Mouse (Mus musculus): ENCODE measurements around the gene Rad51. TPM values are rescaled to one million over a fixed set of nuclear protein-coding genes. Genes with fewer than 3 reads are reported as not detected.
A peak's percentile ranks its signal among the peaks of the same experiment; 100 is the strongest.

The Rad51 gene
- polyA plus RNA-seq, 1 experiment, result 5.0 TPM

GRCm38 (mm10) chr2:119152255-119152654 lies 39.7 kb downstream of the Rad51 start:
- H3K4me1 ChIP-seq (ENCODE audit: control insufficient read depth, insufficient read depth, insufficient read length), result no peaks in the 10 kb centered on the region
- peaks cover 31% of the 10 kb centered on the region for H3K36me3 ChIP-seq (ENCODE audit: control insufficient read depth, insufficient read depth, low read length)
- no peak overlapping the region for H3K27ac ChIP-seq (ENCODE audit: insufficient read depth, low read length)
- no peak overlapping the region for H3K4me3 ChIP-seq (ENCODE audit: extremely low read depth, insufficient read depth, insufficient read length)
- WGBS, result 69% methylated on average over 6 of the region's 6 CpGs
- TF ChIP-seq POLR2A (IDR thresholded peaks at IDR 0.05; ENCODE audit: low read depth, low read length), result no peak
- TF ChIP-seq CTCF (IDR thresholded peaks at IDR 0.05; ENCODE audit: extremely low read depth, insufficient read depth, insufficient read length, insufficient replicate concordance), result no peak
- H3K27me3 ChIP-seq (ENCODE audit: control insufficient read depth, insufficient read depth, low read length), result no peaks in the 10 kb centered on the region
- no peak for DNase-seq (ENCODE audit: low read depth in 1 of 2, low spot score in 2 of 2)

GRCm38 (mm10) chr2:119154683-119155082 lies 42.1 kb downstream of the Rad51 start:
- H3K27ac ChIP-seq (ENCODE audit: insufficient read depth, low read length), result no peak overlapping the region
- TF ChIP-seq CTCF (IDR thresholded peaks at IDR 0.05; ENCODE audit: extremely low read depth, insufficient read depth, insufficient read length, insufficient replicate concordance), result no peak
- no peak for TF ChIP-seq POLR2A (IDR thresholded peaks at IDR 0.05; ENCODE audit: low read depth, low read length)
- no peak for DNase-seq (ENCODE audit: low read depth in 1 of 2, low spot score in 2 of 2)
- WGBS, result 80% methylated on average over 2 of the region's 2 CpGs
- peaks cover 19% of the 10 kb centered on the region for H3K36me3 ChIP-seq (ENCODE audit: control insufficient read depth, insufficient read depth, low read length)
- no peaks in the 10 kb centered on the region for H3K27me3 ChIP-seq (ENCODE audit: control insufficient read depth, insufficient read depth, low read length)
- no peak overlapping the region for H3K4me3 ChIP-seq (ENCODE audit: extremely low read depth, insufficient read depth, insufficient read length)
- H3K4me1 ChIP-seq (ENCODE audit: control insufficient read depth, insufficient read depth, insufficient read length), result no peaks in the 10 kb centered on the region

GRCm38 (mm10) chr2:119155388-119155787 lies 42.8 kb downstream of the Rad51 start:
- no peak for TF ChIP-seq CTCF (IDR thresholded peaks at IDR 0.05; ENCODE audit: extremely low read depth, insufficient read depth, insufficient read length, insufficient replicate concordance)
- TF ChIP-seq POLR2A (IDR thresholded peaks at IDR 0.05; ENCODE audit: low read depth, low read length), result no peak
- H3K36me3 ChIP-seq (ENCODE audit: control insufficient read depth, insufficient read depth, low read length), result peaks cover 17% of the 10 kb centered on the region
- WGBS, result 82% methylated on average over 9 of the region's 9 CpGs
- no peak for DNase-seq (ENCODE audit: low read depth in 1 of 2, low spot score in 2 of 2)
- peak overlapping the region; percentile 9; the same call in 1 of the 2 replicates for H3K4me3 ChIP-seq (ENCODE audit: extremely low read depth, insufficient read depth, insufficient read length)
- no peaks in the 10 kb centered on the region for H3K27me3 ChIP-seq (ENCODE audit: control insufficient read depth, insufficient read depth, low read length)
- H3K4me1 ChIP-seq (ENCODE audit: control insufficient read depth, insufficient read depth, insufficient read length), result no peaks in the 10 kb centered on the region
- peak overlapping the region; percentile 28; the same call in 1 of the 2 replicates for H3K27ac ChIP-seq (ENCODE audit: insufficient read depth, low read length)

GRCm38 (mm10) chr2:119156081-119156680 lies 43.6 kb downstream of the Rad51 start:
- WGBS, result 2% methylated on average over 33 of the region's 34 CpGs
- Histone ChIP-seq H3K27ac (ENCODE audit: insufficient read depth, low read length) (peak overlapping the region; percentile 15; the same call in 1 of the 2 replicates), H3K27me3 (ENCODE audit: control insufficient read depth, insufficient read depth, low read length) (no peaks in the 10 kb centered on the region), H3K36me3 (ENCODE audit: control insufficient read depth, insufficient read depth, low read length) (peaks cover 13% of the 10 kb centered on the region), H3K4me1 (ENCODE audit: control insufficient read depth, insufficient read depth, insufficient read length) (no peaks in the 10 kb centered on the region), H3K4me3 (ENCODE audit: extremely low read depth, insufficient read depth, insufficient read length) (peak overlapping the region; percentile 86)
- DNase-seq (ENCODE audit: low read depth in 1 of 2, low spot score in 2 of 2), result peak in 1 of 2 experiments; percentile 17
- no peak for TF ChIP-seq POLR2A (IDR thresholded peaks at IDR 0.05; ENCODE audit: low read depth, low read length)

- peak within 1 kb of the TSS; percentile 15; the same call in 1 of the 2 replicates for H3K27ac ChIP-seq (ENCODE audit: insufficient read depth, low read length)
- peak within 1 kb of the TSS; percentile 86 for H3K4me3 ChIP-seq (ENCODE audit: extremely low read depth, insufficient read depth, insufficient read length)
- H3K27me3 ChIP-seq (ENCODE audit: control insufficient read depth, insufficient read depth, low read length), result no peaks in the 10 kb centered on the region
- TF ChIP-seq POLR2A (IDR thresholded peaks at IDR 0.05; ENCODE audit: low read depth, low read length) (no peak; the same call in 1 of the 2 replicates), CTCF (IDR thresholded peaks at IDR 0.05; ENCODE audit: extremely low read depth, insufficient read depth, insufficient read length, insufficient replicate concordance) (no peak)
- no peaks in the 10 kb centered on the region for H3K4me1 ChIP-seq (ENCODE audit: control insufficient read depth, insufficient read depth, insufficient read length)
- peak; percentile 85 to 91 for DNase-seq (ENCODE audit: low read depth in 1 of 2, low spot score in 2 of 2)
- 1% methylated on average over 57 of the region's 57 CpGs for WGBS
- peaks cover 11% of the 10 kb centered on the region for H3K36me3 ChIP-seq (ENCODE audit: control insufficient read depth, insufficient read depth, low read length)
Measured at GRCm38 (mm10) chr2:119156681-119157572, 44.3 kb downstream of the Rad51 start, which contains the start of gene Rmdn3. Rmdn3 (minus strand) TSS chr2:119157034.

- Histone ChIP-seq H3K4me3 (ENCODE audit: extremely low read depth, insufficient read depth, insufficient read length) (no peak overlapping the region), H3K27me3 (ENCODE audit: control insufficient read depth, insufficient read depth, low read length) (no peaks in the 10 kb centered on the region), H3K4me1 (ENCODE audit: control insufficient read depth, insufficient read depth, insufficient read length) (no peaks in the 10 kb centered on the region), H3K36me3 (ENCODE audit: control insufficient read depth, insufficient read depth, low read length) (peaks cover 10% of the 10 kb centered on the region), H3K27ac (ENCODE audit: insufficient read depth, low read length) (no peak overlapping the region)
- no peak for TF ChIP-seq CTCF (IDR thresholded peaks at IDR 0.05; ENCODE audit: extremely low read depth, insufficient read depth, insufficient read length, insufficient replicate concordance)
- DNase-seq (ENCODE audit: low read depth in 1 of 2, low spot score in 2 of 2), result no peak
Measured at GRCm38 (mm10) chr2:119157836-119158235, 45.2 kb downstream of the Rad51 start.
